Mouse (Mus musculus) embryonic fibroblast, embryonic 13.5 days (primary cell): ENCODE results near the gene E4f1.

Source experiments
- CTCF ChIP-seq: IDR thresholded peaks from 2 replicates; pipeline ENCODE4 v1.5.1; 2011; ENCODE audit warnings: mild to moderate bottlenecking, control low read depth, low read length, moderate library complexity, borderline replicate concordance; ENCODE audit not compliant: insufficient read depth
- POLR2A ChIP-seq: IDR thresholded peaks from 2 replicates; pipeline ENCODE4 v1.6.1; 2011; ENCODE audit warnings: low read depth, mild to moderate bottlenecking, control low read depth, low read length, moderate library complexity

GRCm38 (mm10) chr17:24442632-24443155, 27.4 kb downstream of the E4f1 start, which contains the start of gene Dnase1l2:
- TF ChIP-seq CTCF: no peak
- no peak for TF ChIP-seq POLR2A
